Mouse (Mus musculus): ENCODE data around the gene Lrrc8d.

The Lrrc8d gene

DNA sequence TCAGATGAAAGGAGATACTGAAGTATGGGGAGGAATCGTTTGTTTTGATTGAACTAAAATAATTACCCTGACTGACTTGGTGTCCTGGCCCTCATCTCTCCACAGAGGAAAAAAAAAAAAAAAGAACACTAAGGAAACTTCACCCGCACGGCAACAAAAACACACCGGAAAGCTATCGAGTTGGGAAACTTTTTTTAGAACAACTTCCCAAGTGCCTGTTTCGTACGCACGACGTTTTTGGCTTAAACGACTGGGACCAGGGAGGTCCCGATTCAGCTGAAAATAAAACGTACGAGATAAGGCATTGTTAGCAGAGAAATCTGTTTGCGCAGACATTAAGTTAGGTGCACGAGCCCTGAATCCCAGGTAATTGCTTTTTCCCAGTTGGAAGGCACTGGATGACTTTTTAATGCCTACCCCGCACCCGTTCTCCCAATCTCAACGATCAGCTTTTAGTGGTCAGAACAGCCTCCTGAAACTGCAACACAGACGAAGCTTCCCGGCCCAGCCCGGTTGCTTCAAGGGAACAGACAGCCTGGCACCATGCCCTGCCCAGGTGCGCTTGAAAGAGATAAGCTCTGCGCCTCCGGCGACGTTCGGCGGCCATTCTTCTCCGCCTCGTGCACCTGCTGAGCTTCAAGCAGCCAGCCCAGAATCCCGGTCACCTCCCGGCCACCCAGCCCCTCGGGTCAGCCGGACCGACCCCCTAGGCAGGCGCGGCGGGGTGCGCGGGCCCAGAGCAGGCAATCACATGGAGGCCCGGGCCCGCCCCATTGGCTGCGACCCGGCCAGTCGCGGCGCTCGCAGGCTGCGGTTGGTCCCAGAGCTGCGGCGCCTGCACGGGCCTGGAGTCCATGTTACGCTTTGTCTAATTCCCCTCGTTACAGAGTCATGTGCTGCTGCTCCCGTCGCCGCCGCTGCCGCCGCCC, at the start of gene Lrrc8d:
Gene Lrrc8d, plus strand, starts transcription at position 829 of the 929 bp plus-strand sequence.
- peak; percentile 64 for DNase-seq (ENCODE audit: low read depth)

DNA sequence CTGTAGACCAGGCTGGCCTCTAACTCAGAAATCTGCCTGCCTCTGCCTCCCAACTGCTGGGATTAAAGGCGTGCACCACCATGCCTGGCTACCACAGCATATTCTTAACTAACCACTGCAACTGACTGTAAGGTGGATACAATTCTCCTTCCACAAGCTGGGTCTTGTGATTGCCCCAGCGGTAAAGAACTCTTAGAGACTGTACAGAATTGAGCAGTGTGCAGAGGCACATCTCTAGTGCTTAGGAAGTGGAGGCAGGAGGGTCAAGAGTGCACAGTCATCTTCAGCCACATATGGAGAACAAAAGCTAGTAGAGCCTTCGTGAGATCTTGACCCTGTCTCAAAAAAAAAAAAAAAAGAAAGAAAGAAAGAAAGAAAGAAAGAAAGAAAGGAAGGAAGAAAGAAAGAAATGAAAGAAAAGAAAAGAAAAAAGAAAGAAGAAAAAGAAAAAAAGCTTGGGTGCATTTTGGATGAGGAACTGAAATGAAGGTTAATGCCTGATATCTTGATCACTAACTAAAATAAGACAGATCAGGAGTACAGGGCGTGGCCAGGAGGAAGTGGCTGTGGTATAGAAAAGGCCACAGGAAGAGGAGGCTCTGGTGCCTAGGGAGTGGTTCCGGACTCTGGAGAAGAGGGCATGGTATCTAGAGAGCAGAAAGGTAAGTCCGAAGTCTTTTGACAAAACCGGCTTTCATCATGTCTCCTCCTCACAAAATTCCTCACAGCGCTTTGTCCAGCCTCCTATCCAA, 48.9 kb upstream of the Lrrc8d start:
- DNase-seq (ENCODE audit: low read depth): no peak

DNA sequence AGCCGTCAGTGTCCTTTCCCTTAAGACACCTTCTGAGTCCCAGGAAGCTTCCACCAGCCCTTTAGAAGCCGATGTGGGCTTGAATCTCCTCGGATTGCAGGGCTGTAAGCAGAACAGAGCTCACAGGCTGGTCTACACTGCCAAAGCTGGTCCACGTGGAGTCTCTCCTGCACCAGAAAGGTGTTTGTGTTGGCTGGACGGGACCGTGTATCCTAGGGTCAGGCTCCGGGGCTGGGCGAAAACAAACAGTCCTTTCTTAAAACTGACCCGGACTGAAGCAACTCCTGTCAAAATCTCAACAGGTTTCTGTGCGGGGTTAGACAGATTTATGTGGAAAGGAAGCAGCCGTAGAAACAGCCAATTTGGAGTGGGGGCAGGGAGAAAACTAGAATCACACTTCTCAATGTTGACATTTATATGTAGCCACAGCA, 48.2 kb upstream of the Lrrc8d start:
- no peak for DNase-seq (ENCODE audit: low read depth)

DNA sequence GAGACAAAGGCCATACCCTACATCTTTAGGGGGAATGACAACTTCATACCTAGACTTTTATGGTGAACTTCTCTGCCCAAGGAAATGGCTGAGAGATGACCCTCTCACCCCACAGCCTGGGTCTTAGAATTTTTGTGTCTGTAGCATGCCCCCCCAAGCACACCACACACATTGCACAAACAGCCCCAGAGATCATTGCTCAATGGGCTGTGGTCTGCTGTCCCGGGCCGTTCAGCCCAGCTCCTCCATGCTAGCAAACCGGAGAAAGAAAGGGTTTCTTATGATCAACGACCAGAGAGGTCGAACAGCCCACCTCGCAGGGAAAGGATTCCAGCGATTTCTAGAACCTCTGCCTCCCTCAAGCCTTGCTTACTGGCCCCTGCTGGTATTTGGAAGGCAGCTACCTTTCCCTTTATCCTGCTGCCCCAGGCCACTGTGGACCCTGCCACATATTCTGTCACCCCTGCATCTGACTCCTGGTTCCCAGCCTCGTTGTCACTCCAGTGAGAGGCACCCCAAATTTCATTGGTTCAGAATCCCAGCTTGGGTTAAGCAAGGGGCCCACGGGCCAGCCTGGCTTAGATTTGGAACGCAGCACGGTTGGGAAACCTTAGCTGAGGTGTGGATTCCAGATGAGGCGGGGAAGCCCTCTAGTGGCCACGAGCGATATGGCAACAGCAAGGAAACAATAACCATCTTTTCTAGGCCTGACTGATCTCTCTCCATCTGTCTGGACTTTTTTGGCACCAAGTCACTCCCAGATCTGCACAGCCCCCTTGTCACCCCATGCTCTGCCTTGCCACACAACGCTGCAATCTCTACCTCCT, 45.3 kb upstream of the Lrrc8d start:
- peak; percentile 89 for DNase-seq (ENCODE audit: low read depth)

DNA sequence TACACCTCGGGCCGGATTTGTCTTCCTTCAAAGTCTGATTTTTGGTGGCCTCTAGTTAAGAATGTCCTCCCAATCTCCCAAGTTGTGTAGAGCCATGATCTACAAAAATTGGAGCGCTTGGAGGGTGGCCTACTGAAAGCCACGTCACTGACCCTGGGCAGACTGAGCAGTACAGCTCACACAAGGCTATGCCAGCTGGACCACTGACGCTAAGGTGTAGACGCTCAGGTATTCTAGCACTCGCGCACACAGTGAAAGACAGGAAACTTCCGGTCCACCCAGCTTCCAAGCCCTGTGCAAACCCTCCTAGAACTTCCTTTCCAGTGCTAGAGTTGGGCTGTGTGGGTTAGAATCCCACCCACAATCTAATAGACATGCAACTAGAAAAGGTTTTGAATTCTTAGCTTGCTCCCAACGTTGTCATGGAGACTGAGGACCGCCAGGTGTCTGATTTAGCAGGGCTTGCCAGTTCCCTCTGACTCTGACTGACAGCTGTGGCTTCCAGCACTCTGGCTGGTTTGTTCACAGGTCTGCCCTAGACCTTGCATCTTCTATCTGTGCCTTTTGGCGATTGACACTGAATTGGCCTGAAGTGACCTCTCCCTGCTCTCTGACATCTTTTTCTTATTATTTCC, 44.6 kb upstream of the Lrrc8d start:
- no peak for DNase-seq (ENCODE audit: low read depth)

DNA sequence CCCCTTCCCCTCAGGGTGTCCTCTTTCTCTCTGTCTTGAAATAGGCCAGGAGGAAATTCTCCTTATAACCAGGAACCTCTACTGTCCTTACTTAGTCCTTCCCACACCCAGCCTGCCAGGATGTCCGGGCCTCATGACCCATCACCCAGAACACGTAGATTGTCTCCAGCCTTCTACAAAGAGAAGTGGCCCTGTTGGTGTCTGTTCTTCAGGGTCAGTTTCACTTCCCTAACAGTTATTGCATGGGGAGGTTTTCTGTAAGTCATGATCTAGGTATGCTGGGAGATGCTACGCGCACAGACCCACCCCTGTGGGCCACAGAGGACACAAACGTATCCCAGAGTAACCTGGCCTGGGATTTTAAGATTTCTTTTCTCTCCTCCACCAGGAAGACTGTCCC, 37.9 kb upstream of the Lrrc8d start:
- no peak for DNase-seq (ENCODE audit: low read depth)

DNA sequence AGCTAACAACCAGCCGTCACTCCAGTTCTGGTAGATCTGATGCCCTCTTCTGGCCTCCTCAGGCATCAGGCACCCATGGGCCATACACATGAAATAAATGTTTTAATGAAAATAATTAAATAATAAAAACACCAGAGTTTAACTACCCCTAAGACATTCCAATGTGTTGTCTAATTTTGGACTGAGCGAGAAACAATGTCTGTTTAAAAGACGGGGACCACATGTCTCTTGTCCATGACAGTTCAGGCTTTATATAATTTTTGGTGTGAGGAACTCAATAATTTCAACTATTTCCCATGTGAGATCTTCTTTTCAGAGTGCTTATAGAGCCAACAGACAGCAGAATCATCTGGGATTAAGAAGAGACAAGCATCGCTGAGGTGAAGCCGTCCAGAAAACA, 32.8 kb upstream of the Lrrc8d start:
- no peak for DNase-seq (ENCODE audit: low read depth)

DNA sequence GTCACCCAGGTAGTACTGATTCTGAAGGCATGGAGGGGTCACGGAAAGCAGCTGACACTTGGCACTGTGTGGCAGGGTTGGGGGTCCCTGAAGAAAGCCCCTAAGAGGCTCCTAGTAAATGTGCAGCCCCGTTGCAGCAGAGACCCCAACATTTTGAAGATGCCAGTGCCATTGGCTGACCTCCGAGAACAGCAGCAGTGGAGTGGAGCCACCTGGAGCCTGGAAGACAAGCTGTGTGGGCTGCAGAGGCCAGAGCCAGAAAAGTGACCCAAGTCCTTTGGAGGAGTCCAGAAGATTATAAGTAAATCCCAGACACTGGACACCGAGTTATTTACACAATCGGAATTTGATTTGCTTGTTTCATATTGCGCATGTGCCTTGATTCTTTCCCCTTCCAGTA, 32.4 kb upstream of the Lrrc8d start:
- DNase-seq (ENCODE audit: low read depth): no peak

DNA sequence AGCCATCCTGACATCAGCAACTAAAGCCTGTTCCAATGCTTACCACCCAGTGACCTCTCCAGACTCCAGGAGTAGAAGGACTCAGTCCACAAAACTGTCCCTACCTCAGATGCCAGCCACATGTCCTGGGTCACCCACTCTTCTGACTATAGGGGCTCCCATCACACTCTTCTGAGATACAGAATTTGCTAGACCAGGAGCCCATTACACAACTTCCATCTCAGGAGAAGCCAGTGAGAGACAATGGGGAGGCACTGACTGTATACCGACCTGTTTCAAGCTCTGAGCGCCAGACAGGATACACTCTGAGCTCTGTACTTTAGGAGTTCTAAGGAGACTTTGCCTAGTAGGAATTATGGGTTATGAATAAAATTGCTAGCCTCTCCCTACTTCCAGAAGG, 30.7 kb upstream of the Lrrc8d start:
- no peak for DNase-seq (ENCODE audit: low read depth)

DNA sequence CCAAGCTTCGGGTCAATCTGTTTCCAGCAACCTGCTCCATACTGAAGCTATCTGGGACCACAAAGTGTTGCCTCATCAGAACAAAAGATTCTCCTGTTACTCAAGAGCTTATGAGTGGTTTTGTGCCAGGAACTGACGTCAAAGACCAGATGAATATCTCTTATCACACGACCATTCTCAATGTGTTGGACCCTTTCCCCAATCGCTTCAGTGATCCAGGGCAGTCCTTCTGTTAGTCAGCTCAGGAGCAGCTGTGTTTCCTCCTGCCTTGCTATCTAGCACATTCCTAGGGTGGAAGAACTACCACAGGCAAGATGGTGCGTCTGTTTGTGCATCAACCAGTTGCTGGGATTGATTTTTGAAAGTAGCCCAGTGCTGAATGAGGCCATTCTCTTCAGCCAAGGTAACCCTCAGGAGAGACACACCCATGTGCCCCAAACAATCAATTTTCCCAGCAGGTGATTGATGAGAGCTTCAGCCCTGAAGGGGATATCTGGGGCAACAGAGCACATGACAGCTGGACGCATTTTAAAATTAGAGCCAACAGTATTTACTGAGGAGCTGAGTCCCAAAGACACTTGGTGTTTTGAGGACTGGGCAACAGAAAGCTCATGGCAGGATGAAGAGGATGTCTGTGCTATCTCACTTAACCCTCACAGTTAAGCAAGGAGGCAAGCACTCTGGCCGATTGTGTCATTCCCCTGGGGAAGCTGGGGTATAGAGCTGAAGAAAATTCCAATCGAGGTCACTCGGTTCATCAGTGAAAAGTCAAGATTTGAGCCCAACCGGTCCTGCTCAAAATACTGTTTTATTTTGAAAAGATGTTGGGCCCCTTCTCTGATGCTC, 30.0 kb upstream of the Lrrc8d start:
- DNase-seq (ENCODE audit: low read depth): peak; percentile 66

DNA sequence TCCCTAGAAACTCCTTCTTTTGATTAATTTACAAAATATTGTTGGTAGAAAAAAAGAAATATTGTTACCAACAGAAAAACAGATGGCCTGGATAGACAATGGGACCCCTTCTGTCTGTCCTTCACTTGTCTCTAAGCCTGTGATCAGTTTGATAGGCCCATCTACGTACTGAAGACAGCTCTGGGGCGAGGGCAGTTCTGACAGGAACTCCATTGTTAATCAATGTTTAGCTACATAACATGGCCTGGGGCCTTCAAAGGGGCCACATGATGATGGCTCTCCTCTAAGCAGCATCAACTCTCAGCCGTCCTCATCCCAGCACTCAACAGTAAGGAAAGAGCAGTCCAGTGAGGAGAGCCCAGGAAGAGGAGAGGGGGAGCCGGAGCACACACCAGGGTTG, 27.4 kb upstream of the Lrrc8d start:
- DNase-seq (ENCODE audit: low read depth): no peak

DNA sequence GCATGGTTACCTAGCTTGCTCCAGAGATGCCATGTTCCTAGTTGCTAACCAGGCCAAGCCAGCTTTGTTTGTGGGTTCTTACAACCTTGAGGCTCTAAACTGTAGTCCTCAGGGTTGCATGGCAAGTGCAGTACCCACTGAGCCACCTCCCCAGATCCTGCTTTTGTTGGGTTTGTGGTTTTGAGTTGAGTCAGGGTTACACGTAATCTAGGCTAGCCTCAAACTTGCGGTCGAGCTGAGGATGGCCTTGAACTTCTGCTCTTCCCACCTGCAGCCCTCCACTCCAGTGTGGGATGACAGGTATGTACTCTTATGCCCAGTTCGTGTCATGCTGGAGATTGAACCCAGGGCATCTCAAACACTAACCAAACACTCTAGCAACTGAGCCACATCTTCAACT, 24.3 kb upstream of the Lrrc8d start:
- no peak for DNase-seq (ENCODE audit: low read depth)

DNA sequence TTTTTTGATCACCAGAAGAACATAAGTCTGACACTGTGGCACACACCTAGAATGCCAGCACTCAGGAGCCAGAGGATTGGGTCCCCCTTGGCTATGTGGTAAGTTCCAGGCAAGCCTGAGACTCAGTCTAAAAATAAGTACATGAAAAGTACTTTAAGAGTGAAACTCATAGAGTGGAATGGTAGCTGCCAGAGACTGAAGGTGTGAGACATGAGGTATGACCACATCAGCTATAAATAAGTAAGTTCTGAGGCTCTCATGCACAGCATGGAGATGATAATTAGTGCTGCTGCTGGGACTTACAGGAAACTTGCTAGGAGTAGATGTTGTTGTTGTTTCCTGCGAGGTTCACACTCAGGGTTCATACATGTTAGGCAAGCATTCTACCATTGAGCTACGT, 22.7 kb upstream of the Lrrc8d start:
- DNase-seq (ENCODE audit: low read depth): no peak

DNA sequence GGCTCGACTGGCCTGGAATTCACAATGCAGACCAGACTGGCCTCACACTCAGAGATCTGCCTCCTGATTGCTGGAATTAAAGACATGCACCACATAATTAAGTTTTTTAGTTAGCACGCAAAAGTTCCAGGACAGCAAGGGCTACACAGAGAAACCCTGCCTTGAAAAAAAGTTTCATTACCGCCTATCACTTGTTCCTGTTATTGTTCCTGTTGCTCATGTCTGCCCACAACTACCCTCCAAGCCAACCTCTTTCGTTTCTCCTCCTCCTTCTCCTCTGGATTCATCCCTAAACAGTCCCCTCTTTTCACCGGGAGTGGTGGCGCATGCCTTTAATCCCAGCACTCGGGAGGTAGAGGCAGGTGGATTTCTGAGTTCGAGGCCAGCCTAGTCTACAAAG, 21.5 kb upstream of the Lrrc8d start:
- DNase-seq (ENCODE audit: low read depth): no peak

DNA sequence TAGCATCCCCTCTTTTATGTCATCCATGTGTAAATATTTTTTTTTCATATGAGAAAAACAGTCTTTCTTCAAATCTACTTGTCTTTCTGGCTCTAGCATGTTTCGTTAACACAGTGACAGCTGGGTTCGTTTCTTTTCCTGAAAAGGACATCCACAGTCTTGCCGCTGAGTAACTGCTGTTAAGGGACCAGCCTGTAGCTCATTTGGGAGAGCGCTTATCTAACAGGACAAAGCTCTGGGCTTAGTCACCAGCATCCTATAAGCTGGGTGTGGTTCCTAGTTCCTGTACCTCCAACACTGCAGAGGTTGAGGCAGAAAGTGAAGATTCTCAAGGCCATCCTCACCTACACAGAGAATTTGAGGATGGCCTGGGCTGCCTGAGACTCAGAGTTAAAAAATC, 20.5 kb upstream of the Lrrc8d start:
- DNase-seq (ENCODE audit: low read depth): no peak

DNA sequence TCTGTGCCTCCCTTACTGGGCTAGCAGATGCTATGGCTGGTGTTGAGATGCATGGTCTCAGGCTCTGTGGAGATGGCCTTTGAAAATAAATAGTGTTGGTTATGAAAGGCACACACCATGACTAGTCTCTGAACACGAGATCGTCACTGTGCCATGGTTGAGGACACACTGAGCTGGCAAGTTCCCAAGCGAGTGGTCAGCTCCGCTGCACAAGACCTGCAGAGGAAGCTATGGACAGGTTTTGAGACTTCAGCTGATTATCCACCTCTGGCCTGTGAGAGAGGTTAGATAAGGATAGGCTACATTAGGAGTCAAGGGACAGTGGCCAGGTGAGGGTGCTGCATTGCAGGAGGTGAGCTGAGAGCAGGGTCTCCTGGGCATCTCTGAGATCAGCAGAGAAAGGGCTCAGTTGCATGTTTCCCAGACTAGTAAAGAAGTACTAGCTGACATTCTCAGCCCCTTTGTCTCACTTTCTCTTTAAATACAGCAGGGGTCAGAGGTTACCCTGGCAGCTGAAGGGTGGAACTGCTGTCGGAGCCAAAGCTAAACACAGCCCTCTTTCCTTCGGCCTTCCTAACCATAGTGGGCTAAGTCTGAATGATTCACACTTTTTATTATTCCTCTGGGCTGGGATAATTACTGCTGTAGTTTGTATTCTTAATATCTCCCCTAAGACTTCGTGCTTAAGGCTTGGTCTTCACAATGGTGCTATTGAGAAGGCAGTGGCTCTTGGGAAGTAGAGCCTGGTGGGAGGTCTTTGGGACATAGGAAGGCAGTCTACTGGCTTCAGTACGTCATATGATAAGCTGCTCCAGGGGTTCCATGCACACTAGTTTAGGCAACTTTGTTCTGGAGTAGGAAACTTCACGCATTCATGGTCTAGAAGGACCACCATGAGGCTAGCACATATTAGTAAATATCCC, 19.6 kb upstream of the Lrrc8d start:
- peak; percentile 37 for DNase-seq (ENCODE audit: low read depth)

DNA sequence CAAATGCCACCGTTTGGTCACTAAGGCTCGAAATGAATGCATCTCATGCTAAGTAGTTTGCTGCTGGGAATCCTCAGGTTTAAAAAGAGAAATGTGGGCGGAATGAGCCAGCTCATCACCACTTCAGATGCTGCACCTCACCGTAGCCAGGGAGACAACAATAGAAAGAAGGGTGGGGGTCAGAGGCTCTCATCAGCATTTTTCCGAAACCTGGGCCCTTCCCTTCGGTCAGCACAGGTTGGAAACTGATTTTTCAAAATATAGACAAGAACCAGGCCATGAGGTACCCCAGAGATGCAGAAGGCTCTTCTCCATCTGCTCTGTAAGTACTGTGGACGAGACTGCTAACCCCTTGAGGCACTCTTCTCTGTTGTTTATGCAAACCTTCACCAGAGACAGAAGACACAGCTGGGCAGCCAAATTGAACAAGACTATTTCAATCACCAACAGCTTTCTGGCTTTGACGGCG, 17.6 kb upstream of the Lrrc8d start:
- DNase-seq (ENCODE audit: low read depth): no peak

DNA sequence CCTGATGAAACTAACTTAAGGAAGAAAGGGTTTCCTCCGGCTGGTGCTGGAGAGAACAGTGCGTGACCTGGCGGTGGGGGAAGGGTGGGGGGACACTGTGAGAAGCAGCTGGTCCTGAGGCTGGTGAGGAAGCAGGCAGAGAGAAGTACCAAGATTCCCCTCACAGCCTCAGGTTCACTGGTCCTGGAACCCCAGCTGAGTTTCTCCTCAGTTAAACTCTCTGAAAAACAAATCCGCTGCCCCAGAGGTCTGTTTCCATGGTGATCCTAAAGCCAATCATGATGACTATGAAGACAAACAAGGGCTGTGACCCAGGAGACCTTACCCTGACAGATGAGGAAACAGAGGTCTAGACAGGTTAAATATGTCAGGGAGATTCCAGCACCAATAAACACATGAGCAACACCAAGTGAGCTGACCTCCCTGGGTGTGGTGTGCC, 15.8 kb upstream of the Lrrc8d start:
- DNase-seq (ENCODE audit: low read depth): no peak

DNA sequence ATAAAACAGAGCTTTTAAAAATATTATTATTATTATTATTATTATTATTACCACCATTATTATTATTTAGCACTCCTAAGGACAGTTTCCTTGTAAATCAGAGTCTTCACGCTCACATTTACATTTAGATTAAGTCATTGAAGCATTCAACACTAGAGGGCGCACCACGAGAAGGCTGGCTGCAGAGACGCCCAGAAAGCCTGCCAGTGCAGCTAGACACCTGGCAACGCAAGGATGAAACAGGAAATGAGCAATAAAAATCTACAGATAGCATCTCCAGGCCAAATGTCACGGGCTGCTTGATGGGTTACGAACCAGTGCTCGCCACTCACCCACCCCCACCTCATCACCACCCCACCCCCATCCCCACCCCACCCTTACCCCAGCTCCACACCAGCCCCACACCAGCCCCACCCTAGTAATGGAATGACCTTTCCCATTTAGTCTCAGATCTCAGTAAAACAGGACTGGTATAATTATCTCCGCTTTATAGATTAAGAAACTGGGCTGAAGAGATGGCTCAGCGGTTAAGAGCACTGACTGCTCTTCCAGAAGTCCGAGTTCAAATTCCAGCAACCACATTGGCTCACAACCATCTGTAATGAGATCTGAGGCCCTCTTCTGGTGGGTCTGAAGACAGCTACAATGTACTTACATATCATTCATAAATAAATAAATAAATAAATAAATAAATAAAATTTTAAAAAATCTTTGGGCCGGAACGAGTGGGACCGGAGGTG, 14.7 kb upstream of the Lrrc8d start:
- DNase-seq (ENCODE audit: low read depth): peak; percentile 92

Measured in NIH3T3 (cell line).